Mouse (Mus musculus): ENCODE measurements around the gene Chmp1a.
"Not testable (repeated sequence)": the region's sequence is repeated elsewhere in the genome, so short reads cannot be mapped to it uniquely, and the experiment has no call there.

Gene Chmp1a

GRCm38 (mm10) chr8:123212321-123213117 lies at the start of gene Chmp1a, which contains the start of gene Spata33:
TSS of gene Chmp1a (minus strand) at chr8:123212763.
TSS of gene Spata33 (plus strand) at chr8:123212832.
- DNase-seq (ENCODE audit: low spot score): peak; percentile 95

- not testable (repeated sequence) for DNase-seq (ENCODE audit: low spot score)
Observed at GRCm38 (mm10) chr8:123257593-123257992, 45.0 kb upstream of the Chmp1a start.

- no peak for DNase-seq (ENCODE audit: low spot score)
Observed at GRCm38 (mm10) chr8:123257114-123257513, 44.6 kb upstream of the Chmp1a start.

- no peak for DNase-seq (ENCODE audit: low spot score)
Observed at GRCm38 (mm10) chr8:123255170-123255569, 42.6 kb upstream of the Chmp1a start.

GRCm38 (mm10) chr8:123254099-123254885 lies 41.7 kb upstream of the Chmp1a start, which contains the start of the genes Zfp276 and Vps9d1:
TSS of gene Zfp276 (plus strand) at chr8:123254195.
TSS of gene Vps9d1 (minus strand) at chr8:123254348.
- DNase-seq (ENCODE audit: low spot score): peak; percentile 88

- peak; percentile 29 for DNase-seq (ENCODE audit: low spot score)
Observed at GRCm38 (mm10) chr8:123253451-123254098, 41.0 kb upstream of the Chmp1a start.

- no peak for DNase-seq (ENCODE audit: low spot score)
Observed at GRCm38 (mm10) chr8:123252925-123253324, 40.4 kb upstream of the Chmp1a start.

- no peak for DNase-seq (ENCODE audit: low spot score)
Observed at GRCm38 (mm10) chr8:123250940-123251339, 38.4 kb upstream of the Chmp1a start.

GRCm38 (mm10) chr8:123248596-123248995 lies 36.0 kb upstream of the Chmp1a start:
- no peak for DNase-seq (ENCODE audit: low spot score)

GRCm38 (mm10) chr8:123247748-123248147 lies 35.2 kb upstream of the Chmp1a start:
- DNase-seq (ENCODE audit: low spot score): no peak

GRCm38 (mm10) chr8:123245543-123245942 lies 33.0 kb upstream of the Chmp1a start:
- no peak for DNase-seq (ENCODE audit: low spot score)

GRCm38 (mm10) chr8:123244382-123244781 lies 31.8 kb upstream of the Chmp1a start:
- no peak for DNase-seq (ENCODE audit: low spot score)

GRCm38 (mm10) chr8:123243053-123243452 lies 30.5 kb upstream of the Chmp1a start:
- no peak for DNase-seq (ENCODE audit: low spot score)

GRCm38 (mm10) chr8:123242107-123242923 lies 29.8 kb upstream of the Chmp1a start:
- no peak for DNase-seq (ENCODE audit: low spot score)

GRCm38 (mm10) chr8:123239398-123239797 lies 26.8 kb upstream of the Chmp1a start:
- no peak for DNase-seq (ENCODE audit: low spot score)

- peak; percentile 95 for DNase-seq (ENCODE audit: low spot score)
Observed at GRCm38 (mm10) chr8:123235520-123236497, 23.2 kb upstream of the Chmp1a start, which contains the start of gene Spata2l. TSS of gene Spata2l (minus strand) at chr8:123236233.

- peak; percentile 11 for DNase-seq (ENCODE audit: low spot score)
Observed at GRCm38 (mm10) chr8:123234918-123235519, 22.5 kb upstream of the Chmp1a start.

- DNase-seq (ENCODE audit: low spot score): no peak
Observed at GRCm38 (mm10) chr8:123233760-123234159, 21.2 kb upstream of the Chmp1a start.

- DNase-seq (ENCODE audit: low spot score): no peak
Observed at GRCm38 (mm10) chr8:123233300-123233699, 20.7 kb upstream of the Chmp1a start.

- no peak for DNase-seq (ENCODE audit: low spot score)
Observed at GRCm38 (mm10) chr8:123232553-123232952, 20.0 kb upstream of the Chmp1a start.

Measured in embryo, embryonic 10 days (tissue).